In the genomic region with DNA sequence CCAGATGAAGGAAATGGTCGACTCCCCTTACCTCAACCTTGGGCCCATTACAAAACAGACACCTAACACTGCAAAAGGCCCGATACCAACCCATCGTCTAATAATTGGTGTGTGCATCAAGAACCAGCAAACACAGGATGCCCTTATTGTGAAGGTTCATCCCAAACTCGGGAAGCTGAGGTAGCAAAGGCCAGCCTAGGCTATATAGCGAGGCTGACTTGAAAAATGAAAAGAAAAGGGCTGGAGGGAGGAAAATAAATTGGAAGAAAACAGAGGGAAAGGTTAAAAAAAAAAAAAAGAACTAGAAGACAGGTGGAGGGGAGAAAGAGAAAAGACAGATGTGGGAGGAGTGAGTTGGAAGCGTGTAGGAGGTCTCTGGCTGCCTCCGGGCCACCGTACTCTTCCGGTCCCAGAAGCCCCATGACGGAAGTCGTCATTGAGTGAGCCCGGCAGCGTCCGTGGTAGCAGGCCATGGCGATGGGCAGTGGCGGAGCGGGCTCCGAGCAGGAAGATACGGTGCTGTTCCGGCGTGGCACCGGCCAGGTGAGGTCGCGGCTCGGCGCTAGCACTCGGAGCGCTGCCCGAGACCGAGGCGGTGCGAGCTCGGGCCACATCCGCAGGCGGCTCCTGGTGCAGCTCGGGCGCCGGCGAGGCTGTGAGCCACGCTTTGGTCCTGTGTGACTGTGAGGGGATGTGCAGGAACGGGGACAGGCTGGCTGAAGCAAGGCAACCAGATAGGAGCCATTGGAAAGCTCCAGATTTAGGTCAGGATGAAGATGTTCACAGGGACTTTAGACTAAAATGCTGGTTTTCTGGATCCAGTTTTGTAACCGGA, we compare ENCODE assay signal across 1 mouse cellular context.
A peak's percentile ranks its signal among the peaks of the same experiment; 100 is the strongest.
TF ChIP-seq lines count a peak whose summit lies in the region.

Smn1 (plus strand) TSS at position 430 of the 835 bp plus-strand sequence.

TF ChIP-seq in MEL, 35 proteins besides CTCF, POLR2A, EP300 and RAD21 (continued from another document):
- TF ChIP-seq TBP (IDR thresholded peaks at IDR 0.05; ENCODE audit: low read depth, low read length) (peak; percentile 59; the same call in 1 of the 2 replicates), ELF1 (IDR thresholded peaks at IDR 0.05; ENCODE audit: low read depth, low read length) (peak; percentile 76), ZC3H11A (IDR thresholded peaks at IDR 0.05; ENCODE audit: low read depth, low read length) (no peak), SMC3 (IDR thresholded peaks at IDR 0.05; ENCODE audit: low read depth, low read length) (no peak), MAZ (IDR thresholded peaks at IDR 0.05; ENCODE audit: low read depth, low read length) (0 out of 2 replicates have a peak, but pooled peaks have one; percentile 51), ETS1 (IDR thresholded peaks at IDR 0.05; ENCODE audit: low read depth, low read length) (no peak; the same call in 1 of the 2 replicates)
